Mouse (Mus musculus) bone marrow macrophage, adult 2 months (primary cell): ENCODE measurements around the gene Abca4. TPM values are rescaled to one million over a fixed set of nuclear protein-coding genes. Genes with fewer than 3 reads are reported as not detected.

Experiments
- H3K27ac ChIP-seq: 2 replicates; pipeline ENCODE4 v1.5.1; 2012; ENCODE audit warnings: low read depth, low read length; ENCODE audit not compliant: insufficient read depth
- H3K4me1 ChIP-seq: 2 replicates; pipeline ENCODE4 v1.6.1; 2012; ENCODE audit warnings: low read length; ENCODE audit not compliant: control insufficient read depth, insufficient read depth
- H3K4me3 ChIP-seq: 2 replicates; pipeline ENCODE4 v1.5.1; 2012; ENCODE audit warnings: mild to moderate bottlenecking, low read length, moderate library complexity; ENCODE audit not compliant: insufficient read depth
- CTCF ChIP-seq: IDR thresholded peaks from 2 replicates; pipeline ENCODE4 v1.5.1; 2012; ENCODE audit warnings: low read depth, mild to moderate bottlenecking, low read length, moderate library complexity
- POLR2A ChIP-seq: IDR thresholded peaks from 2 replicates; pipeline ENCODE4 v1.6.1; 2012; ENCODE audit warnings: mild to moderate bottlenecking, low read depth, low read length, borderline replicate concordance
- polyA plus RNA-seq: library from polyadenylated mRNA; stranded (reverse); fragments of >200 nt; gene quantifications from 2 replicates; pipeline ENCODE4 v1.2.4, GENCODE M21; 2012; ENCODE audit not compliant: missing spikeins, insufficient read depth, insufficient read length

Gene Abca4
- polyA plus RNA-seq, 1 experiment = not detected

DNA sequence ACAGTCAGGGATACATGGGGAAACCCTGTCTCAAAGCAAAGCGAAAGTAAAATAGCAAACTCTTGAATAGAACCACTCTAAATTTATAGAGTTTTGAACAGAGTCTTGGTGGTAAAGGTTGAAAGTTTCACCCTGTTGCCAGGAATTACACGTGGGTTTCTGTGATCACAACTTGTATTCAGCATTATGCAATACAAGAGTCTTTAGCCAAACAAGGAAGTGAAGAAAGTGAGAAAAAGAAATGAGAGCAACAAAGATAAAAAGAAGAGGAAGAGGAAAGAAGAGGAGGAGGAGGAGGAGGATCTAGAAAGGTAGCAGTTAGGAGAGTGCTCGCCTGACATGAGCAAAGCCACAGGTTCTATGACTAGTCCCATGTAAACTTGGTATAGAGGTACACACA is 21.9 kb upstream of the Abca4 start:
- Histone ChIP-seq H3K4me3 (no peak overlapping the region), H3K27ac (no peak overlapping the region), H3K4me1 (0 out of 2 replicates have a peak, but pooled peaks cover 2% of the 10 kb centered on the region)
- TF ChIP-seq CTCF (no peak), POLR2A (no peak)

GRCm38 (mm10) chr3:122026676-122027075 is 17.6 kb upstream of the Abca4 start:
- TF ChIP-seq POLR2A = no peak
- no peak for TF ChIP-seq CTCF
- H3K4me1 ChIP-seq = 0 out of 2 replicates have a peak, but pooled peaks cover 2% of the 10 kb centered on the region
- no peak overlapping the region for H3K4me3 ChIP-seq
- H3K27ac ChIP-seq = no peak overlapping the region

GRCm38 (mm10) chr3:122027776-122028175 is 16.5 kb upstream of the Abca4 start:
- TF ChIP-seq POLR2A (no peak), CTCF (no peak)
- H3K27ac ChIP-seq = no peak overlapping the region
- H3K4me1 ChIP-seq = no peaks in the 10 kb centered on the region
- no peak overlapping the region for H3K4me3 ChIP-seq

- Histone ChIP-seq H3K4me3 (no peak overlapping the region), H3K4me1 (peaks cover 10% of the 10 kb centered on the region), H3K27ac (no peak overlapping the region)
- TF ChIP-seq POLR2A (no peak), CTCF (no peak)
These were observed 10.9 kb upstream of the Abca4 start for GRCm38 (mm10) chr3:122033248-122033837.

DNA sequence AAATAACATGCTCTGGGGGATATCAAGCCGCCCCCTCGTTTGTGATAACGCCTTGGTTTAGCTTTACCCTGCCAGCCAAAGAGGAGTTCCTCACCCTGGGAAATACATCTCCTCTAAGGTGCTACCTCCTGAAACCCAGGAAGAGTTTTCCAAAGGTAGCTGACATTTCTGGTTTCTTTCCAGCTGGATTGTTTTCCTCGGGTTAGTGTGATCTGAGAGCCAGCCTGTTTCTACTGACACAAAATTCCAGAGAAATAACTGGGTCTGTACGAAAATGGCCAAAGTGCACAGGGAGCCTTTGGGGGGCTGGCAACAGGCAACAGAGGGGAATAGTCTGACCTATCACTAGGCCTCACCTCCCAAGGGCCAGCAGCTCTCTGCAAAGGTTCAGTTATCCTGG is 10.0 kb upstream of the Abca4 start:
- peaks cover 10% of the 10 kb centered on the region for H3K4me1 ChIP-seq
- H3K27ac ChIP-seq = no peak overlapping the region
- no peak overlapping the region for H3K4me3 ChIP-seq
- TF ChIP-seq POLR2A (no peak), CTCF (no peak)

DNA sequence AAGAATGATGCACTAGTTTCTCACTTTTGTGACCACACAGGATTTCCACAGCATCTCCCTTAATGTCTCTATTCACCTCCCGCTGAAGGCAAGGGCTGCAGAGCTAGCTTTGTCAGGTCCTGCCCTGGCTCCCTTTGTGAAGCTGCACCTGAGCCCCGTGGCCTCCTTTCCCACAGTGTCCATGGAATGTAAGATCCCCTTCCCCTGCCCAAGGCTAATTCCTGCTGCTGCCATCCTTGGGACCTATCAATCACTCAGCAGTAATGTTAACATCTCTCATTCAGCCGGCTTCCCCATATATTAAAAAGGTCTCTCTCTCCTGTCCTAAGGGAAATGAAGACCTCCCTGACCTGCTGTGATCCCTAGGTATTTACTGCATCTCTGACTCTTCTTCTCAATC is 9.2 kb upstream of the Abca4 start:
- Histone ChIP-seq H3K4me1 (peaks cover 10% of the 10 kb centered on the region), H3K4me3 (no peak overlapping the region), H3K27ac (no peak overlapping the region)
- no peak for TF ChIP-seq POLR2A
- TF ChIP-seq CTCF = no peak

DNA sequence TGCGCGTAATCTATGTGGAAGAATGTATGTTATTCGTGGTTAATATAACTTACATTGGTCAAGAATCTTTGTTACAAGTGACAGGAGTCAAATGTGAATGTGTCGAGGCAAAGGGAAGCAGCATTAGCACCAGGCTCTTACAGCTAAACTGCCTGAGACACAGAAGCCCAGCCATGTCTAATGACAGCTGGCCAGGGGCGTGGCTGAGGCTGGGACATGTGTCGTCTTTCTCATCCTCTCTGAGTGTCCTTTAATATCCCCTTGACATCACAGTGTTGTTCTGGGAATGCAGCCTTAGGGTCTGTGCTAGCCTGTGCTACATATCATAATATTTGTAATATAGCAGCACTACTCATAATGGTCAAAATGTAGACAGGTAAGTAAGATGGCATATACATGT is 3.7 kb upstream of the Abca4 start:
- no peak overlapping the region for H3K4me3 ChIP-seq
- H3K4me1 ChIP-seq = peaks cover 18% of the 10 kb centered on the region
- no peak overlapping the region for H3K27ac ChIP-seq
- TF ChIP-seq CTCF (no peak), POLR2A (no peak)

GRCm38 (mm10) chr3:122043102-122043501 is 1.1 kb upstream of the Abca4 start:
- TF ChIP-seq CTCF = no peak
- TF ChIP-seq POLR2A = no peak
- 0 out of 2 replicates have a peak overlapping the region, but pooled peaks have one; percentile 1 for H3K27ac ChIP-seq
- peaks cover 13% of the 10 kb centered on the region for H3K4me1 ChIP-seq
- H3K4me3 ChIP-seq = no peak overlapping the region

DNA sequence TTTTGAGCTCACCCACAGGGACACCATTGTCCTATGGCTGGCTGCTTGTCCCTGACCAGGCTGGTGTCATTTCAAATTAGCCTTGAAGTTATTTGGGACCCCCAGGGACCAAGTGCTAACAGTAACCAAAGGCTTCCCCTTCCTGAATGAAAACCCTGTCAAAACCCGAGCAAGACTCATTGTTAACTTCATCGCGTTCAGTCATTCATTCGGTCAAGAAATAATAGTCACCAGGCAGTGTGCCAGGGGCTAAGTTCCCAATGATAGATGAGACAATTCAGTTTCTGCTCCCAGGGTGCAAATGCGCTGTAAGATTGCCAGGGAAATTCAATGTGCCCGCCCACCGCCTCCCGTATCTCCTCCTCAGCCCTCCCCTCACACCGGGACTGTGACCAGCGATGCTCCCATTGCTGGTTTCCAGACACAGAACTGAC is 2.0 kb downstream of the Abca4 start:
- peaks cover 13% of the 10 kb centered on the region for H3K4me1 ChIP-seq
- H3K27ac ChIP-seq = no peak overlapping the region
- no peak overlapping the region for H3K4me3 ChIP-seq
- TF ChIP-seq CTCF (no peak), POLR2A (no peak)

GRCm38 (mm10) chr3:122047402-122047801 is 3.2 kb downstream of the Abca4 start:
- no peak overlapping the region for H3K4me3 ChIP-seq
- H3K27ac ChIP-seq = no peak overlapping the region
- peaks cover 12% of the 10 kb centered on the region for H3K4me1 ChIP-seq
- no peak for TF ChIP-seq POLR2A
- TF ChIP-seq CTCF = no peak
